Mouse (Mus musculus): ENCODE data around the gene Cyp2c65. TPM values are rescaled to one million over a fixed set of nuclear protein-coding genes. Genes with fewer than 3 reads are reported as not detected.

Cyp2c65 gene
- not detected in 2 replicates for total RNA-seq (2012; rRNA removed)
- total RNA-seq (2014; rRNA removed): not detected in 2 replicates
- not detected in 2 replicates for polyA plus RNA-seq (2012; ENCODE audit: insufficient read length, low read depth)

DNA sequence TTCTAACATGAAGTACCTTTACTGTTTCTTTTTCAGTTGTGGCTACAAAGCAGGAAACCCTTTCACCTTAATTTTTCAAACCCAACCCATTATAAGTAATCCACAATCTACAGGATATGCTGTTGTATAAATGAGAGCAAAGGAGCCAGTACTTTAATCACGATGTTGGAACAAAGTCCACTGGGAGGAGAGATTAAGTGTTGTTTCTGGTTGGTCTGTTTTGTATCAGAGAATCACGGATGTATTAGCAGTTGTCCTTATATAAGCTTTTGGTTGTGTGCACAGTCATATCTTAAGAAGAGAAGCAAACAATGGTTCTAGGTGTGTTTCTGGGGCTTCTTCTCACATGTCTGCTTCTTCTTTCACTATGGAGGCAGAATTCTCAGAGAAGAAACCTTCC lies at the start of gene Cyp2c65:
Cyp2c65 (plus strand) TSS at position 297 of the 400 bp plus-strand sequence.
- dilution Hi-C loops (cut with MboI; ENCODE audit: extremely low pct_ligation_motif_present, extremely low pct_unique_long_range_greater_than_20kb, low sequenced_read_pairs) (no loop called here), in situ Hi-C loops (cut with MboI; ENCODE audit: low pct_ligation_motif_present, low pct_unique_long_range_greater_than_20kb, low sequenced_read_pairs) (no loop called here)
- Histone ChIP-seq H3K27me3 (replicated peaks) (no peaks in the 10 kb centered on the region), H3K4me1 (ENCODE audit: control insufficient read depth in 1 of 2, insufficient read depth in 2 of 2) (no peaks in the 10 kb centered on the region), H3K36me3 (replicated peaks in 1 of 2; ENCODE audit: control insufficient read depth in 1 of 2, insufficient read depth in 1 of 2, low read length in 1 of 2) (no peaks in the 10 kb centered on the region), H3K79me2 (replicated peaks; ENCODE audit: control insufficient read depth, extremely low read depth, insufficient read depth, poor library complexity, severe bottlenecking) (no peaks in the 10 kb centered on the region), H3K9ac (ENCODE audit: insufficient read depth, low read depth) (no peak within 1 kb of the TSS), H3K27ac (ENCODE audit: insufficient read depth, low read depth) (no peak within 1 kb of the TSS), H3K9me3 (replicated peaks; ENCODE audit: low read length) (no peaks in the 10 kb centered on the region), H3K4me2 (ENCODE audit: insufficient read depth, low read depth, poor library complexity, severe bottlenecking) (no peak within 1 kb of the TSS), H3K4me3 (replicated peaks in 1 of 3; ENCODE audit: low read depth in 2 of 3, low read length in 2 of 3, poor library complexity in 1 of 3) (no peak within 1 kb of the TSS)
- TF ChIP-seq MAX (IDR thresholded peaks at IDR 0.05; ENCODE audit: low read length) (no peak), MEF2A (IDR thresholded peaks at IDR 0.05; ENCODE audit: borderline replicate concordance, low read depth, low read length) (no peak), NRF1 (IDR thresholded peaks at IDR 0.05; ENCODE audit: low read depth, low read length) (no peak), ZKSCAN1 (IDR thresholded peaks at IDR 0.05; ENCODE audit: borderline replicate concordance, low read depth, low read length) (no peak), EP300 (IDR thresholded peaks at IDR 0.05; ENCODE audit: low read length) (no peak), MAZ (IDR thresholded peaks at IDR 0.05; ENCODE audit: low read depth, low read length) (no peak), RAD21 (IDR thresholded peaks at IDR 0.05; ENCODE audit: low read depth, low read length) (no peak), TBP (conservative IDR thresholded peaks at IDR 0.05; ENCODE audit: low read depth, low read length) (no peak), ZMIZ1 (IDR thresholded peaks at IDR 0.05; ENCODE audit: low read depth, low read length) (no peak), CHD1 (IDR thresholded peaks at IDR 0.05; ENCODE audit: low read depth, low read length) (no peak), MAFK (IDR thresholded peaks at IDR 0.05; ENCODE audit: insufficient replicate concordance, low read length) (no peak), PAX5 (IDR thresholded peaks at IDR 0.05; ENCODE audit: low read length) (no peak), POLR2AphosphoS2 (IDR thresholded peaks at IDR 0.05; ENCODE audit: low read depth, low read length) (no peak), USF1 (IDR thresholded peaks at IDR 0.05; ENCODE audit: low read depth, low read length) (no peak), ELF1 (IDR thresholded peaks at IDR 0.05; ENCODE audit: low read depth, low read length) (no peak), MXI1 (IDR thresholded peaks at IDR 0.05; ENCODE audit: low read depth, low read length) (no peak)
- no peak for DNase-seq (ENCODE audit: extremely low read depth)

DNA sequence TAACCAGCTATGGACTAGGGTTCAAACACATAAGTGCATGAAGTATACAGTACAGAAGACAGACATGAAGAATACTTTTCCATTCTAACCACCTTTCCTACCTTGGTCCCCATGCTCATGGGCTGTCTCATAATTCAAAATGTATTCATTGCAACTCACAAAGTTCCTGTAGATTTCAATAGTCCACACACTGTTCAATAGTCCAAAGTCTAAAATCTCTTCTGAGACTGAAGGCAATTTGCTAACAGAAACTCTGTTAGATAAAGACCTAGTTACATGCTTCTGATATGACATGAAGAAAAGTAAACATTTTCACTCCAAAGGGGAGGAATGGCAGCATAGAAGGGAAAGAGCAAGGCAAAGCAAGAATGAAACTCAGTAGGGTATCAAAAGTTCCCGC lies 2.9 kb upstream of the Cyp2c65 start:
- dilution Hi-C loops (cut with MboI; ENCODE audit: extremely low pct_ligation_motif_present, extremely low pct_unique_long_range_greater_than_20kb, low sequenced_read_pairs): no loop called here
- Histone ChIP-seq H3K79me2 (replicated peaks; ENCODE audit: control insufficient read depth, extremely low read depth, insufficient read depth, poor library complexity, severe bottlenecking) (no peaks in the 10 kb centered on the region), H3K27ac (ENCODE audit: insufficient read depth, low read depth) (no peak overlapping the region), H3K9ac (ENCODE audit: insufficient read depth, low read depth) (no peak overlapping the region), H3K9me3 (replicated peaks; ENCODE audit: low read length) (no peaks in the 10 kb centered on the region), H3K4me2 (ENCODE audit: insufficient read depth, low read depth, poor library complexity, severe bottlenecking) (no peak overlapping the region), H3K27me3 (replicated peaks) (no peaks in the 10 kb centered on the region), H3K4me3 (replicated peaks in 1 of 3; ENCODE audit: low read depth in 2 of 3, low read length in 2 of 3, poor library complexity in 1 of 3) (no peak overlapping the region), H3K4me1 (ENCODE audit: control insufficient read depth in 1 of 2, insufficient read depth in 2 of 2) (no peaks in the 10 kb centered on the region), H3K36me3 (replicated peaks in 1 of 2; ENCODE audit: control insufficient read depth in 1 of 2, insufficient read depth in 1 of 2, low read length in 1 of 2) (no peaks in the 10 kb centered on the region)
- TF ChIP-seq TBP (conservative IDR thresholded peaks at IDR 0.05; ENCODE audit: low read depth, low read length) (no peak), ZKSCAN1 (IDR thresholded peaks at IDR 0.05; ENCODE audit: borderline replicate concordance, low read depth, low read length) (no peak), MAX (IDR thresholded peaks at IDR 0.05; ENCODE audit: low read length) (no peak), MEF2A (IDR thresholded peaks at IDR 0.05; ENCODE audit: borderline replicate concordance, low read depth, low read length) (no peak), USF2 (conservative IDR thresholded peaks at IDR 0.05; ENCODE audit: low read depth, low read length) (no peak), EP300 (IDR thresholded peaks at IDR 0.05; ENCODE audit: low read length) (no peak), PAX5 (IDR thresholded peaks at IDR 0.05; ENCODE audit: low read length) (no peak)
- in situ Hi-C loops (cut with MboI; ENCODE audit: low pct_ligation_motif_present, low pct_unique_long_range_greater_than_20kb, low sequenced_read_pairs): no loop called here
- DNase-seq (ENCODE audit: extremely low read depth): no peak
